Comparison of ENCODE assay signal across 18 mouse cellular contexts in genomic region chr3:128217765-128218415, GRCm38 (mm10).
"Had no signal": no experiment of that assay in that cellular context is flagged by ENCODE, and none has a peak within 500 bp of the region (broad histone marks: within the 10 kb centered on the region; RNA-seq: fewer than 3 reads in every experiment).

No protein-coding gene starts in this region.

- H3K4me3 ChIP-seq: layer of hippocampus, adult 2 months; liver, embryonic 13.5 days; midbrain, embryonic 12.5 days; midbrain, embryonic 15.5 days; neural tube, embryonic 12.5 days; neural tube, embryonic 15.5 days; stomach, embryonic 15.5 days had no signal

- H3K36me3 ChIP-seq: liver, embryonic 13.5 days; midbrain, embryonic 12.5 days; midbrain, embryonic 15.5 days; neural tube, embryonic 12.5 days; neural tube, embryonic 15.5 days; stomach, embryonic 15.5 days had no signal

- H3K4me2 ChIP-seq: liver, embryonic 13.5 days; midbrain, embryonic 12.5 days; midbrain, embryonic 15.5 days; neural tube, embryonic 12.5 days; neural tube, embryonic 15.5 days; stomach, embryonic 15.5 days had no signal

- ATAC-seq: hindbrain, postnatal 0 days; inflammation-experienced regulatory T-cells, adult 6 months; intestine, embryonic 16.5 days; midbrain, embryonic 15.5 days had no signal

- H3K27ac ChIP-seq: hindbrain, postnatal 0 days; layer of hippocampus, adult 2 months; liver, embryonic 13.5 days; macrophage; midbrain, embryonic 12.5 days; midbrain, embryonic 15.5 days; neural tube, embryonic 12.5 days; neural tube, embryonic 15.5 days; stomach, embryonic 15.5 days had no signal

- H3K4me1 ChIP-seq: liver, embryonic 13.5 days; neural tube, embryonic 12.5 days; stomach, embryonic 15.5 days had no signal

- H3K9me3 ChIP-seq: liver, embryonic 13.5 days; midbrain, embryonic 12.5 days; midbrain, embryonic 15.5 days; neural tube, embryonic 12.5 days; neural tube, embryonic 15.5 days; stomach, embryonic 15.5 days had no signal

- DNase-seq: layer of hippocampus, adult 9-11 months; liver, embryonic 13.5 days; lung, adult 2 months; lung, postnatal 10 days; retina, postnatal 1 day; right cerebral cortex, postnatal 25 days; spleen, adult 18-20 months; thymus, postnatal 25 days had no signal

- H3K27me3 ChIP-seq: liver, embryonic 13.5 days; midbrain, embryonic 12.5 days; midbrain, embryonic 15.5 days; neural tube, embryonic 12.5 days; neural tube, embryonic 15.5 days; stomach, embryonic 15.5 days had no signal

- H3K9ac ChIP-seq: liver, embryonic 13.5 days; midbrain, embryonic 12.5 days; midbrain, embryonic 15.5 days; neural tube, embryonic 12.5 days; neural tube, embryonic 15.5 days; stomach, embryonic 15.5 days had no signal
